Mouse (Mus musculus): ENCODE results near the gene Pbx1.

Gene Pbx1

DNA sequence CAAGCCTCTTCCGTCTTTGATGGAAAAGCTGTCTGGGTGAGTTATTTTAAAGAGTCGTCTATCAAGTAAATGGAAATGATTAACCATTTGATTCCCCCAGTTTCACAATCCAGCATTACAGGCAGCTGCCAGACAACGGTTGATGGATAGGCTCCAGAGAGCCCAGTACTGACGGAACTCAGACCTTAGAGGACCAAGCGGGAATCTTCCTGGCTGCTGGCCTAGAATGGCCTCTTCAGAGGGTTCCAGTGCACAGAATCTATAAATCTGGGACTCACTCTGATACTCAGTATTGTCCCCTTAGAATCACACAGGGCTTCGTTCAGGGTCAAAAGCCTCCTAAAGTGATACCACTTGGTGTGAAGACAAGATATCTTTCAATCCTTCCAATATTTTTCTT is 216.6 kb downstream of the Pbx1 start:
- DNase-seq, result no peak

DNA sequence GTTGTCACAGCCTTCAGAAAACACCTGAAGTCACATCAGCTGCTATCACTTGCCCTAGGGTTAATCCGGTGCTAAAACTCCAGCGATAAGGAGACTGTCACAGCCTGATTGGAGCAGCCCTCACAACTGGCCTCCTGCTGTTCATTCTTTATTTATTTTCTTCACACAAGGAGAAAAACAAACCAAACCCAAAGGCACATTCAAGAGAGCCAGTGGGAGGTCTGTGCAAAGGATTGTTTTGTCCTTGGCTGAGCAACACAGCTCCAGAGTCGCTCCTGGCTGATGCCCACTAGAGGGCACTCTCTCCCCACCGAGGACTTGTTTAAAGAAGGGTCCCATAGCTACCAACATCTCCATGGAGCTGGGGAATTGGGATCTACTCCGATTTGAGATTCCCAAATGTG is 218.0 kb downstream of the Pbx1 start:
- DNase-seq, result peak; percentile 78

DNA sequence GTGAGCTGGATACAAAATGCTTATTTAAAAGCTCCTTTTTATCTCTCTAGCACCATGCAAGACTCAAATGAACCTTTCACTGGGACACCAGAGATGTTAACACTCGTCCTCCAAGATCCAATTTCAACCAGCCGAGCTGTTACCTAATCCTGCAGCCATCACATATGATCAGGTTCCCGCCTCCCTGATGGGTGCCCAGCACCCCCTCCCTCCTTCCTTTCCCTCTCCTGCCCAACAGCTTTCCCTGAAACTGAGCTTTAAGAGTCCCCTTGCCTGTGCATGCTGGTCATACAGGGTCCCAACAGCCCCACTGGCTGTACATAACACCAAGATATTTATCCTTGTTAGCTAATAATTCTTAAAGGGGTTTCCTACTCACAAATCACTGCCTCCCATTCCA is 218.5 kb downstream of the Pbx1 start:
- DNase-seq, result no peak

DNA sequence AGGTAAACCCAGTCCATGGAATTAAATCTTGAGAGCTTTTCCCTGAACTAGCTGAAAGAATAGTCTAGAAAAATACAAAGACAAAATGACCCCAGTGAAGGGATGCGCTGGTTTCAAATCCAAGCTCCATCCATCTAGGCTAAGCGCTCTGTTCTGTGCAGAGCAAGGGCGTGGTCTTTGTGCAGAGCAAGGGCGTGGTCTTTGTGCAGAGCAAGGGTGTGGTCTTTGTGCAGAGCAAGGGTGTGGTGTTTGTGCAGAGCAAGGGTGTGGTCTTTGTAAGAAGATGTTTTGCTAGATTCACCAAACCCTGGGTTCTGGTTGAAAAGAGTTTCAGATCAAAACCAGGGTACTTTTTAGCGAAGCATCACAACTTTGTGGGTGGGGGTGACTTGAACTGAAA is 221.7 kb downstream of the Pbx1 start:
- DNase-seq, result no peak

GRCm38 (mm10) chr1:168200570-168201156 is 231.4 kb downstream of the Pbx1 start:
- DNase-seq, result no peak

DNA sequence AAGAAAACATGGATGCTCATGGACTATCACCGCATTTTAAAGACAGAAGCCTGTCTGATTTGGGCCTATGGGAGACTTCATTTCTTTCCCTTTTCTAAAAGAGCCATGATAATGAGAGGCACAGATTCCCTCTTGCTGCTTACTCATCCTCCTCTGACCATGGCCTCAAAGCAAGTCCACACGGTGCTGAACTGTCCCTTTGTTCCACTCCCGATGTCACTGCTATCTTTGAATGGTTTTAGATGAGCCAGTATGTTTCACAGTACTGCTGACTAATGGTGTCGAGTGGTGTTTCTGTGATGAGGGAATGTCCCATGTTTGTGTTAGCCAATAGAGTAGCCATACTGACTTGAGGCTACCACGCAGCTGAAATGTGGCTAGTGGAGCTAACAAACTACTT is 233.8 kb downstream of the Pbx1 start:
- no peak for DNase-seq

DNA sequence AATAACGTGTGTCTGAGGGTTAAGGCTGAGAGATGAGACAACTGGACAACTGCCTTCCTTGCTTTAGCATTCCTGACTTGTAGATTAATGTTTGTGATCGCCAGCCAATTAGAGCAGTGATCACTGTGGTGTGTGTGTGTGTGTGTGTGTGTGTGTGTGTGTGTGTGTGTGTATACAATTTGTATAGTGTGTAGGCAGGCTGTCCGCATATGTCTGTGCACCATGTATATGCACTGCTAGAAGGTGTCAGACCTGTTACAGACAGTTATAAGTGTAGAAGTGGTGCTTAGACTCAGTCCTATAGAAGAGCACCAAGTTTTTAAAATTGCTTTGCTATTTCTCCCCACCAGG is 234.2 kb downstream of the Pbx1 start:
- no peak for DNase-seq

DNA sequence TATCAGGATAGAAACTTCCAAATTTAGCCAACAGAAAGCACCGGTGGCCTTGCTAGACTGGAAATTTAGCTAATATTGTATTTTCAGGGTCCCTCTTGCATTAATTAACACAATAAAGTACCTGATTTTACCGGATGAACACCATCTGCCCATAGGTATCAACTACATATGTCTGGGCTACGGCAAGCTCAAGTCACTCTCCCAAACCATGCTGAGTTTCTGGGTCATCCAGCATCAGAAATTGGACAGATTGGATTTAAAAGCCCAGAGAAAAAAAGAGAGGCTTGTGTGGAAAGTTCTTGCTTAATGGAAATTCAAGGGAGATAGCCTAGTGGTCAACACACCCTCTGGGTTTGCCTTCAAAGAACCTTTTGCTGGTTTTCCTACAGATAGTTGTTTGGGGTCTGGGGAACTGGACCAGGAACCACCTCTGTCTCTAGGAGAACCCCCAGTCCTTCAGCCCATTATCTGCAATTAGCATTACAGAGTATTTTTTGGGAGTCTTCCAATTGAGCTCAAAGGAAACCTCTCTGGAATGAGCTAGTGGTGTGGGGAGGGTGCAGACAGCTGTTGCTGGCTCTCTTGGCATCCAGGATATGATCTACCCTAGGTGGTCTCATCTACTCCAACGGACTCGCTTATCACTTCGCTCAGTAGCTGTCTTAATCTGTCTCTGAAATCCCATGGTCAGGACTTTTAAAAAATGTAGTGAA is 234.7 kb downstream of the Pbx1 start:
- peak; percentile 34 for DNase-seq

DNA sequence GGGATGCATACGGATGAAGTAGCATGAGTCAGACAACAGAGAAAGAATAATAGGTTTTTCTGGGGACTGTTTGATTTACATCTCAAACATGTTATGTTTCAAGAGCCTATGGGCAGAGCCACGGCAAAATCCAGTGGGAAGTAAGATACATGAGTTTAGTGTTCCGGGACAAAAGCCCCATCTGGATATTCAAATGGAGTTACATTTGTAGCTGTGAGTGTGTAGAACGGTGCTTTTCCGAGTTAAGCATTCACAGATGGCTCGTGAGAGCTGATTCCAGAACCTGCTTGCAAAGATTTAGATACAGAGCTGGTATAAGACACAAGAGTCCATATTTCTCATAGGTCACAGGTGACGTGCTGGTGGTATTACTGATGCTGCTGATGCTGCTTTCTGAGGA is 238.7 kb downstream of the Pbx1 start:
- no peak for DNase-seq

DNA sequence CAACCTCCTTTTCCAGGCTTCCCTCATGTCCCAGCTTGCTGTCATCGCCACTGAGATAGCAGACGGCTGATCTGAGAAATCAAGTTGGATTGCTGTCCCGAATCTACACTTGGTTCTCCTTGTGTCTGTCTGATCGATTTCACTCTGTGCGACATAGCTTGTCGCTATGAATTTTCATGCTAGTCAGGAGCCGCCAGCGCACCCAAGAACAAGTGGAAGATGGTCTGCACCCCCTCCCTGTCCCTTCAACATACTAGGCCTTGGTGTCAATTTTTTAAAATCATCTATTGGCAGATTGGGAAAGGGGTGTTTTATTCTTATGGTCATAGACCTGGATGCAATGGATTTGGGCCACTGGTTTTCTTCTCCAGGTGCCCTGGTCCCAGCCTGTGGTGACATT is 249.3 kb downstream of the Pbx1 start:
- no peak for DNase-seq

- DNase-seq, result no peak
These were observed 251.2 kb downstream of the Pbx1 start for GRCm38 (mm10) chr1:168180622-168181441.

- peak; percentile 20 for DNase-seq
These were observed 252.4 kb downstream of the Pbx1 start for GRCm38 (mm10) chr1:168179691-168180090.

DNA sequence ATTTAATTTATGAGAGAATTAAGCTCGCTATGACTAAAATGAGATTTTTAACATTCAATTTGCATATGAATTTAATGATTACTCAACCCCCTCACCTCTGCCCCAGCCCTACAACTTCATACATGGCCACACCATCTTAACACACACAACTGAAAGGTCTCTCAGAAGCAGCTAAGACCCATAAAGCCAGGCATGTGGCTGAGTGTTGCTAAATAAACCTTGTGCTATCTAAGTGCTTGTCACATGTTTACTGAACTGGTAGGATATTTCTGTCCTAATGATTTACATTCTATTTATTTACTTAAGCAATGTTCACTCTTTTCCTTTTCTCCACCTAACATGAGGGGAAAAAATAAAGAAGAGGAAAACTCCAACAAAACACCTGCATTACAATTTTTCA is 253.5 kb downstream of the Pbx1 start:
- no peak for DNase-seq

DNA sequence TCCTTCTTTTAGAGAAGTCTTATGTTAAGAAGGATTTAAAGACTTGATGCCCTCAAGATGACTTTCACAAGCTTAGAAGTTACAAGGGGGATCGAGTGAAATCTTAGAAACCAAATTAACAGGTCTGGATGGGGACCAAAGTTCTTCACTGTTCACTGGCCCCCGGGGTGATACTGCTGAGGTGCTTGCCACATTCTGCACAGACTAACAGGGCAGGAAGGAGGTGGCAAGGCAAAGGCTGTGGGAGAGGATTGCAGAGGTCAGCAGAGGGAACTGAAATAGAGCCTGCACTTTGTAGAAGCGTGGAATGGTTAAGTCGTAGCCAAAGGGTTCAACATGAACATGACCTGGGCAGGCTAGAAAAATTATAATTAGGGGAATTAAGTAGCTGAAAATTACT is 256.5 kb downstream of the Pbx1 start:
- no peak for DNase-seq

DNA sequence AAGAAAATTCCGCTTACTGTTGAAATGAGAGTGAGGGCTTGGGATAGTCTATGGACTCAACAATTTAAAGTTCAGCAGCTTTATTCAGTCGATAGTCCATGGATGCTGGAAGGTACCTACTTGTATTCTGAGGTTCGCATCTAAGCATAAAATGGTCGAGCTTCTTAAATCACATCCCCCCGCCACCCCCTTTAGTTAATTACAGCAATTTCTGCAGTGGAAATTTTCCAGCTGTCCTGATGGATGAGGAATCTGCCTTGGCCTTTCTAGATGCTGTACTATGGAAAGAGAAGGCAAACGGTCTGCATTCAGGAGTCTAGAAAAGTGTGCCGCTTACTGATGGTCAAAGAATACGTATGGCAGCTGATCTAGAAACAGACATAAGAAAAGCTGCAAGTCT is 262.3 kb downstream of the Pbx1 start:
- no peak for DNase-seq

DNA sequence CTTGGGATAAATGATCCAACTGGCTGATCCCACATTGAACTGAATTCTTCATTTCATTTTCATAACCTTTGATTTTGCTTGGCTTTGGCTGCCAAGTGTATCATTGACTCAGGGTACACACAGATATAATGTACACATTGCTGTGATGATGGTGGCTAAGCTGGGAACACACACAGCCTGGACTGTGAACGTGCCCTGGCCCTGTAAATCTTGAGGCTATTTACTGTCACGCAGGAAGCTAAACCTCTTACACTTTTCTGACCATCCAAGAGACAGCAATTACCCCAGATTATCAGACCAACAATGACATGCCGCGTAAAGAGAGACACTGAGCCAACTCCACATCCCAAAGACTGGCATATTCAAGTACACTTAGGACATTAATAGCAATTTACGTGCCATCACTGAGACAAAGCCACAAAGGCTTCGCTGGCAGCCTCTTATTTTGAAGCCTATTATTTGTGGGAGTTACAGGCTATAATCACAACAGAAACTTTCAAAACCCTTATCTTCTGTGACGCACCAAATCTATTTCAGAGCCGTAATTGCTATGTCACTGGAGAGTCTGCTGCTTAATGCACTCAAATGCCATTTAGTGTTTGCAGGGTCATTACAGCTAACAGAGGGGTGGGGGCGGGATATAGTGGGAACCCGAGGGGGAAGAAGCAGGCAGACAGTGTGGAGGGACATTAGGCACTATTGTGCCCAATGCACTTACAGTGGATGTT is 262.9 kb downstream of the Pbx1 start:
- no peak for DNase-seq

GRCm38 (mm10) chr1:168167781-168168180 is 264.3 kb downstream of the Pbx1 start:
- no peak for DNase-seq

GRCm38 (mm10) chr1:168166841-168167240 is 265.2 kb downstream of the Pbx1 start:
- DNase-seq, result no peak

DNA sequence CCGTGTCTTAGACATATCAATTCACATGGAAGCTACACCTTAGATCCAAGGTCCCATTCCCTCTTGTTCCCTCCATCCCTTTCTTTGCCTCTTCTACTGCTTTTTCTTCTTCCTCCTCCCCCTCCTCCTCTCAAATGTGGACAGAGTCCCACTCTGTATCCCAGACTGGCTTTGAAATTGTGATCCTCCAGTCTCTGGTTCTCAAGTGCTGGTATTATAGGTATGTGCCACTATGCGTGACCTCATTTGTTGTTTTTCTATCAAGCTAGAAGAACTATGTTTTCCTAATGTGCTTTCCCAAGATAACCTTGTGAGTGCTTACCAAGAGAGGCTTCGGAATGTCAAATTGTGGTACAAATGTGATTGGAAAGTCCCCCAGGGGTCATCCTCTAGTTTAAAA is 267.1 kb downstream of the Pbx1 start:
- no peak for DNase-seq

- DNase-seq, result no peak
These were observed 268.4 kb downstream of the Pbx1 start for GRCm38 (mm10) chr1:168163521-168164233.

GRCm38 (mm10) chr1:168139138-168139682 is 292.9 kb downstream of the Pbx1 start:
- no peak for DNase-seq

GRCm38 (mm10) chr1:168138669-168139068 is 293.4 kb downstream of the Pbx1 start:
- DNase-seq, result no peak

DNA sequence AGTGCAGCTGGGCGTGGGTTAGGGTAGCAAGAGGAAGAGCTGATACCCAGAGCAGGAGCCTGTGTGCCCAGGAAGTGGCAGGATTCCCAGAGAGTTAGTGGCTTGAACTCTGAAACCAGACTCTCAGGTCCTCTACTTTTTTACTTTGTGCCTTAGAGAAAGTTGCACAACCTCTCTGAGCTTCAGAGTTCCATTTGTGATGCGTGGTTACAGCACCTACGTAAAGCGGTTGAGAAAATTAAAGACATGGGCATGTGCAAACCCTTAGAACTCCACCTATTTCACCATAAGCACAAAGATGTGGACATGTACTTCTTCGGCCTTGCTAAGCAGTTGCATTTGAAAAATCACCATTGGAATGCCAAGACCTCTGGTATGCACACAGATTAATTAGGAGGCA is 294.2 kb downstream of the Pbx1 start:
- no peak for DNase-seq

Measured in cerebellum, adult 9-10 months (tissue).